Mouse (Mus musculus) cerebellum, adult 2 months (tissue): ENCODE results near the gene Ampd1.

Source experiments
- CTCF ChIP-seq: fragments of 200-500 bp; IDR thresholded peaks from 2 replicates; pipeline ENCODE4 v1.5.1; 2011; ENCODE audit warnings: low read depth, mild to moderate bottlenecking, control low read depth, low read length, moderate library complexity, borderline replicate concordance; ENCODE audit not compliant: insufficient read depth
- POLR2A ChIP-seq: fragments of 200-500 bp; IDR thresholded peaks from 2 replicates; pipeline ENCODE4 v1.6.1; 2011; ENCODE audit warnings: low read length, control low read depth, borderline replicate concordance; ENCODE audit not compliant: insufficient read depth

- no peak for TF ChIP-seq POLR2A
- TF ChIP-seq CTCF = no peak
Observed at GRCm38 (mm10) chr3:103057752-103058151, 16.1 kb upstream of the Ampd1 start.
